Mouse (Mus musculus) embryonic facial prominence, embryonic 14.5 days (tissue): ENCODE measurements around the gene Fbxl19. TPM values are rescaled to one million over a fixed set of nuclear protein-coding genes. Genes with fewer than 3 reads are reported as not detected.
"Not testable (repeated sequence)": the region's sequence is repeated elsewhere in the genome, so short reads cannot be mapped to it uniquely, and the experiment has no call there.

ENCODE experiments used
- ATAC-seq: fragments of 200-750 bp; cut with Nextera tagmentation; 2 replicates; pipeline ENCODE4 v1.8.0; 2017; ENCODE audit warnings: low read depth, moderate number of reproducible peaks, moderate TSS enrichment
- DNase-seq: peaks from one replicate; pipeline ENCODE4 v3.0.0-alpha.2; 2015; ENCODE audit warnings: low spot score
- H3K27ac ChIP-seq: fragments of 300-500 bp; sonication (generic); replicated peaks from 2 replicates; pipeline ENCODE4 v1.5.1; 2014; ENCODE audit warnings: low read depth, mild to moderate bottlenecking, low read length, moderate library complexity
- H3K27me3 ChIP-seq: fragments of 300-500 bp; sonication (generic); replicated peaks from 2 replicates; pipeline ENCODE4 v1.6.1; 2014; ENCODE audit warnings: low read length; ENCODE audit not compliant: control insufficient read depth, insufficient read depth
- H3K36me3 ChIP-seq: fragments of 300-500 bp; sonication (generic); 2 replicates; pipeline ENCODE4 v1.6.1; 2014; ENCODE audit warnings: low read length, mixed read lengths; ENCODE audit not compliant: control insufficient read depth, insufficient read depth
- H3K4me1 ChIP-seq: fragments of 300-500 bp; sonication (generic); 2 replicates; pipeline ENCODE4 v1.6.1; 2014; ENCODE audit warnings: antibody characterized with exemption, low read length; ENCODE audit not compliant: control insufficient read depth, insufficient read depth
- H3K4me2 ChIP-seq: fragments of 300-500 bp; sonication (generic); 2 replicates; pipeline ENCODE4 v1.6.1; 2014; ENCODE audit warnings: low read depth, mild to moderate bottlenecking, low read length, moderate library complexity, mixed read lengths
- H3K4me3 ChIP-seq: fragments of 300-500 bp; sonication (generic); 2 replicates; pipeline ENCODE4 v1.5.1; 2014; ENCODE audit warnings: low read depth, mild to moderate bottlenecking, low read length
- H3K9ac ChIP-seq: fragments of 300-500 bp; sonication (generic); 2 replicates; pipeline ENCODE4 v1.6.1; 2014; ENCODE audit warnings: low read depth, mild to moderate bottlenecking, low read length, moderate library complexity, mixed read lengths
- H3K9me3 ChIP-seq: fragments of 300-500 bp; sonication (generic); 2 replicates; pipeline ENCODE4 v1.6.1; 2016; ENCODE audit warnings: low read length; ENCODE audit not compliant: control insufficient read depth
- WGBS: fragments of 180-500 bp; shearing (Covaris S2); extraction: QIAGEN DNeasy Blood & Tissue Kit; methylation state at CpG from one replicate; pipeline ENCODE4 v1.1.7; 2014; 5-methylcytosine and 5-hydroxymethylcytosine counted together
- polyA plus RNA-seq: library from polyadenylated mRNA; unstranded; fragments of >200 nt; fragmentation: Nextera tagmentation; extraction: Ambion mirVana; gene quantifications from 2 replicates; pipeline ENCODE4 v1.2.1, GENCODE M21; 2014

Gene Fbxl19
- polyA plus RNA-seq, 1 experiment from 2014 or later: 3.0 TPM

DNA sequence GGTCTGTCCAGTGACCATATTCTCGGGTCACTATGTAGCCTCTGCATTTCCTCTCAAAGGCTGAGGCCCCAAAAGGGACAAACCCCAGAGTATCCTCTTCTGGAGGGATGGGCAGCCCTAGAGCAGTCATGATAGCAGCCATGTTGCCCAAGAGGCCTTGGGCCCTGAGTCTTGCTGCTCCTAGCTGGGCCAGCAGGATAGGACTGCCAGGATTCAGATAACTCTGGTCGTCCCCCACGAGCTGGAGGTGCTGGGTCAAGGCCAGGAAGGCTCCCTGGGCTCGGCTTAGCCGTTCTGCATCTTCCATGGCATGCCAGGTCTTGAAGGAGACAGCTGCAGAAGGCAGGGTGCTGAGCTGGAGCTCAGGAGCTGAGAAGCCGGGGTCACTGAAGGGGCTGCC is 25.1 kb upstream of the Fbxl19 start:
- Histone ChIP-seq H3K4me1 (no peaks in the 10 kb centered on the region), H3K4me3 (no peak overlapping the region), H3K9ac (no peak overlapping the region), H3K27ac (no peak overlapping the region), H3K27me3 (no peaks in the 10 kb centered on the region), H3K36me3 (peaks cover 15% of the 10 kb centered on the region), H3K9me3 (no peaks in the 10 kb centered on the region), H3K4me2 (no peak overlapping the region)
- ATAC-seq (no peak), DNase-seq (no peak)
- WGBS: 88% methylated on average over 6 of the region's 6 CpGs

DNA sequence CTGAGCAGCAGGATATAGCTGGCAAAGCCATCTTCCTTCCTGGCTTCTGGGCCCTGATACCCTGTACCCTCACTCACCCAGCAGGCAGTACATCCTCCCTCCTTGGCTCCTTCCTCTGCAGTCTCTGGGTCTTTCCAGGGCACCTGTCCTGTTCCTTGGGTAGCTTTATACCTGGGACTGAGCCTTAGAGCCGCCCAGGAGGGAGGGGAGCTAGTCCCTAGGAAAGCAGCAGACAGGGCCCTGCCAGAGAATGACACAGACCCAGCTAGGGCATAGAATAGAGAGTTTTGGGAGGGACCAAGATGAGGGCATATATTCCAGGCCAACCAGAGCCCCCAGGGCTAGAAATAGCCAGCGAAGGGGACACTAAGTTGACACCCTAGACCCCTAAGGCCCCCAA is 18.9 kb upstream of the Fbxl19 start:
- no peak for DNase-seq

DNA sequence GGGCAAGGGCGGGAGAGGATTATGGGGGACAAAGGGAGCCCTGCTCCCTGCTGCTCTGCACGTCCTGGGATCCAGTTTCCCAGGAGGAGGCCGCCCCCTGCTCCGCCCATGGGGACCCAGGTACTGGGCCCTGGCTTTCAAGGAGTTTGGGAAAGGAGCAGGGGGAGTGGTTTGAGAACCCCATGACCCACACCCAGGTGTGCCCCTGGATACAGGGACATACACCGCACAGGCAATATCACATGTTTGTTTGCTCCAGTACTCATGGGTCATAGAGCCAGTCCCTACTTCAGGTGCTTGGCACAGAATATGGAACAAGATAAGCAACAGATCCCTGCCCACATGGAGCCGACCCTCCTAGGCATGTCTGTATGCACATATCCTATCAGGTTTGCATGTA is 18.4 kb upstream of the Fbxl19 start:
- Histone ChIP-seq H3K27ac (no peak overlapping the region), H3K4me3 (no peak overlapping the region), H3K36me3 (no peaks in the 10 kb centered on the region), H3K27me3 (no peaks in the 10 kb centered on the region), H3K4me2 (no peak overlapping the region), H3K4me1 (no peaks in the 10 kb centered on the region), H3K9me3 (no peaks in the 10 kb centered on the region), H3K9ac (no peak overlapping the region)
- ATAC-seq: peak; percentile 51; the same call in 1 of the 2 replicates
- peak; percentile 12 for DNase-seq
- 48% methylated on average over 6 of the region's 6 CpGs for WGBS

More for the DNA sequence above, 18.9 kb upstream of the Fbxl19 start:
- 35% methylated on average over 2 of the region's 2 CpGs for WGBS
- no peak overlapping the region for H3K4me2 ChIP-seq
- no peak overlapping the region for H3K4me3 ChIP-seq
- no peaks in the 10 kb centered on the region for H3K4me1 ChIP-seq
- no peak overlapping the region for H3K9ac ChIP-seq
- no peak overlapping the region for H3K27ac ChIP-seq
- H3K9me3 ChIP-seq: no peaks in the 10 kb centered on the region
- H3K27me3 ChIP-seq: no peaks in the 10 kb centered on the region
- no peaks in the 10 kb centered on the region for H3K36me3 ChIP-seq
- peak; percentile 50; the same call in 1 of the 2 replicates for ATAC-seq

DNA sequence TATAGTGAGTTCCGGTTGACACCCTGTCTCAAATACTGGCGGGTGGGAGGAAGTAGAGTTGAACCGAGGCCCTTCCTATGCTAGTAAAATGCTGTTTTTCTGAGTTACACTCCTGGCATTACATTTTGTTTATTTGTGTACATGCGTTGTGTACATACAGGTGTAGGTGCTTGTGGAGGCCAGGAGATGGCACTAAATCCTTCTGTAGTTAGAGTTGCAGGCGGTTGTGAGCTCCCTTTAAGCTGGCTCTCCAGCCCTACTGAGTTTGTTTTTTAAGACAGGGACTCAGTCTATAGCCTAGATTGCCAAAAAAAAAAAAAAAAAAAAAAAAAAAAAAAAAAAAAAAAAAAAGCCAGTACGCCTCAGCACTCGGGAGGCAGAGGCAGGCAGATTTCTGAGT is 16.4 kb upstream of the Fbxl19 start:
- ATAC-seq: no peak
- Histone ChIP-seq H3K4me3 (no peak overlapping the region), H3K4me2 (no peak overlapping the region), H3K9me3 (no peaks in the 10 kb centered on the region), H3K27ac (no peak overlapping the region), H3K9ac (no peak overlapping the region), H3K36me3 (no peaks in the 10 kb centered on the region), H3K27me3 (no peaks in the 10 kb centered on the region), H3K4me1 (no peaks in the 10 kb centered on the region)
- DNase-seq: no peak
- WGBS: 81% methylated on average over 7 of the region's 7 CpGs

DNA sequence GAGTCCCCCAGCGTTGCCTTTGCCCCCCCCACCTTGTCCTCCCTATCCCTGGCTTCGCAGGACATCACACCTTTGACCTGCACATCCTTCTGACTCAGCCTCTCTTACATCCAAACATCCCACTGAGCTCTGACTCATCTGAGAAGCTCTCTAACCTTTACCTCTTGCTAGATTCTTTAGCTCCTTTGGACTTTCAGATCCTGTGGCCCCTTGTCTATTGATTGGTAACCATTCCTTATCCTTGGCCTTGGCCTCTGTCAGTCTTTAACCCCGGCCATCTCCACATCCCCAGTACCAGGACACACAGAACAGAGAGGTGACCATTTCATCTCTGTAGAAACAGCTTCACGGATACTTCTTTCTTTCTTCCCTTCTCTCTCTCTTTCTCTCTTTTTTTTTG is 14.2 kb upstream of the Fbxl19 start:
- Histone ChIP-seq H3K4me1 (no peaks in the 10 kb centered on the region), H3K9ac (no peak overlapping the region), H3K27ac (no peak overlapping the region), H3K27me3 (no peaks in the 10 kb centered on the region), H3K4me3 (no peak overlapping the region), H3K4me2 (no peak overlapping the region), H3K36me3 (no peaks in the 10 kb centered on the region), H3K9me3 (no peaks in the 10 kb centered on the region)
- WGBS: 73% methylated on average over 4 of the region's 4 CpGs
- ATAC-seq (no peak), DNase-seq (no peak)

DNA sequence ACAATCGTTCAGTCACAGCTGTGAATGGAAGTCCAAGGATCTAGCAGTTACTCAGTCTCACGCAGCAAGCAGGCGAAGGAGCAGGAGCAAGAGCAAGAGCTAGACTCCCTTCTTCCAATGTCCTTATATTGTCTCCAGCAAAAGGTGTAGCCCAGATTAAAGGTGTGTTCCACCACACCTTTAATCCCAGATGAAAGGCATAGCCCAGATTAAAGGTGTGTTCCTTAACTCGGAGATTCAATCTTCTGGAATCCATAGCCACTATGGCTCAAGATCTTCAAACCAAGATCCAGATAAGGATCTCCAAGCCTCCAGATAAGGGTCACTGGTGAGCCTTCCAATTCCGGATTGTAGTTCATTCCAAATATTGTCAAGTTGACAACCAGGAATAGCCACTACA is 12.3 kb upstream of the Fbxl19 start, which contains the start of gene Ctf2:
TSS of gene Ctf2 (minus strand) at position 101 of the 400 bp plus-strand sequence.
- not testable (repeated sequence) for H3K27ac ChIP-seq, H3K27me3 ChIP-seq, H3K4me1 ChIP-seq, H3K4me2 ChIP-seq, DNase-seq, H3K36me3 ChIP-seq, H3K4me3 ChIP-seq, ATAC-seq, H3K9me3 ChIP-seq, H3K9ac ChIP-seq
- WGBS: no CpG with 5 or more reads among the region's 5 CpGs

DNA sequence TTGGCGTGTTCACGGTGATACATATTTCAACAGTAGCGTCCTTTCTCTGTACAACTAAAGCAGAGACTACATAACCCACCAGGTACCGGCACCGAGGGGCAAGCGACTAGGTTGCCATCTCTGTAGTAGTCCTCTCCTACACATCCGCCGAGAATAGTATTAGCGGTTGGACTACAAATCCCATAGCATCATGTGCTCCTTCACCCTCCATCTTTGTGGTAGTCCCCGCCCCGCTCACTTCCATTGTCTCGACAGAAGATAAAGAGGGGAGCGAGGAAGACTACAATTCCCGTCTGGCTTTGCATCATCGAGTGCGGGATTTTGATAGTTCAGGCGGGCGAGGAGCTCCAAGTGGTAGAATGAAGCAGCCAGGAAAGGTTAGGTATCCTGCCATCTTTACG is 908 bp downstream of the Fbxl19 start:
- Histone ChIP-seq H3K4me1 (peaks cover 12% of the 10 kb centered on the region; the same call in 1 of the 2 replicates), H3K4me2 (peak overlapping the region; percentile 74), H3K27me3 (no peaks in the 10 kb centered on the region), H3K36me3 (peaks cover 24% of the 10 kb centered on the region), H3K27ac (peak overlapping the region; percentile 75), H3K4me3 (peak overlapping the region; percentile 93), H3K9ac (peak overlapping the region; percentile 88), H3K9me3 (no peaks in the 10 kb centered on the region)
- peak; percentile 86 for ATAC-seq
- DNase-seq: peak; percentile 99
- WGBS: under 1% methylated on average over 19 of the region's 19 CpGs

DNA sequence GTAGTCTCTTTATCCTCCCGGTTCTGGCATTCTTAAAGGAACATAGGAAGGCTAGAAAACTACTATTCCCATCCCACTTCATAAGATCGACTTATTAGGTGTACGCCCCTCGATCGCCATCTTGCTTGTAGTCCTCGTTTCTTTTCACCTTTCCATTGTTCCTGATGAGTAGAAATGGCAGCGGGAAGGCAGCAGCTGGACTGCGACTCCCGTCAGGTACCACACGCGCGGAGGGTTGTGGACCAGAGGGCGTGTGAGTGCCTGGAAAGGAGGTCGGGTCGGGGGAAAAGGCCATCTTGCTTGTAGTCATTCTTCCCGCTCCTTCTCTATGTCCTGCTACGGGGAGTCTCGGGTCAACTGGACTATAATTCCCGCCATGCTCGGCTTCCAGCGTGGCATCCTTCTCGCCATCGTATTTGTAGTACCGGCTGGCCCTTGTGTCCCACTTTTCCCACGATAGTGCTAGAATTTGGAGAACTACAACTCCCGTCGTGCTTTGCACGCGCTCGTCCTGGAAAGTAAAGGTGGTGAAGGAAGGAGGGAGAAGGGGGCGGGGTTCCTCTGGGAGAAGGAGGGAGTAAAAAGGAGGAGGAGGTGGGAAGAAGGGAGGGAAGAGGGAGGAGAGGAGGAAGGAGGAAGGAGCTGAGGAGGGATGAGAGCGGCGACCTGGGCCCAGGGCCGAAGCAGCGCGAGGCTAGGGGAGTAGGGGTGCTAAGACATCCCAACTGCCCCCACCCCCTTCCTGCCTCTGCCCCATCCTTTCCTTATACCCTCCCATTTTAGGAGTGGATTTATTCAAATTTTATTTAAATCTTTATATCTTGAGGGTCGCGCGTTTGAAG is 1.5 kb downstream of the Fbxl19 start:
- peaks cover 31% of the 10 kb centered on the region for H3K36me3 ChIP-seq
- H3K27me3 ChIP-seq: no peaks in the 10 kb centered on the region
- no peaks in the 10 kb centered on the region for H3K9me3 ChIP-seq
- DNase-seq (peak; percentile 100), ATAC-seq (peak; percentile 89)
- WGBS: 0% methylated on average over 38 of the region's 39 CpGs
- peak overlapping the region; percentile 88 for H3K9ac ChIP-seq
- H3K4me3 ChIP-seq: peak overlapping the region; percentile 93
- peak overlapping the region; percentile 74 for H3K4me2 ChIP-seq
- H3K27ac ChIP-seq: peak overlapping the region; percentile 75
- H3K4me1 ChIP-seq: peaks cover 12% of the 10 kb centered on the region; the same call in 1 of the 2 replicates
